Mouse (Mus musculus): ENCODE measurements around the gene Rgs10. TPM values are rescaled to one million over a fixed set of nuclear protein-coding genes. Genes with fewer than 3 reads are reported as not detected.

Gene Rgs10
- total and polyA plus RNA-seq, 2 experiments from 2014 or later: 0.69 to 7.8 TPM

- Histone ChIP-seq H3K27me3 (ENCODE audit: control insufficient read depth, insufficient read depth, low read length) (no peaks in the 10 kb centered on the region), H3K27ac (ENCODE audit: low read depth) (peak overlapping the region; percentile 97), H3K4me3 (ENCODE audit: low read depth, low read length) (peak overlapping the region; percentile 74), H3K36me3 (replicated peaks; ENCODE audit: control insufficient read depth, insufficient read depth, low read length) (no peaks in the 10 kb centered on the region), H3K4me2 (ENCODE audit: low read depth, low read length) (peak overlapping the region; percentile 71), H3K4me1 (ENCODE audit: control insufficient read depth, insufficient read depth) (peaks cover 23% of the 10 kb centered on the region), H3K9ac (replicated peaks; ENCODE audit: low read depth, low read length) (peak overlapping the region; percentile 78), H3K9me3 (replicated peaks; ENCODE audit: control insufficient read depth, low read length) (no peaks in the 10 kb centered on the region)
- under 1% methylated on average over 36 of the region's 36 CpGs for WGBS
- peak; percentile 36 for DNase-seq (ENCODE audit: low spot score)
- ATAC-seq (ENCODE audit: insufficient read depth, low read depth): no peak
- no peak for TF ChIP-seq EP300 (IDR thresholded peaks at IDR 0.05; ENCODE audit: low read depth)
- TF ChIP-seq CTCF (IDR thresholded peaks at IDR 0.05; ENCODE audit: low read depth): no peak
Measured at GRCm38 (mm10) chr7:128460131-128460864, 41.7 kb upstream of the Rgs10 start.

DNA sequence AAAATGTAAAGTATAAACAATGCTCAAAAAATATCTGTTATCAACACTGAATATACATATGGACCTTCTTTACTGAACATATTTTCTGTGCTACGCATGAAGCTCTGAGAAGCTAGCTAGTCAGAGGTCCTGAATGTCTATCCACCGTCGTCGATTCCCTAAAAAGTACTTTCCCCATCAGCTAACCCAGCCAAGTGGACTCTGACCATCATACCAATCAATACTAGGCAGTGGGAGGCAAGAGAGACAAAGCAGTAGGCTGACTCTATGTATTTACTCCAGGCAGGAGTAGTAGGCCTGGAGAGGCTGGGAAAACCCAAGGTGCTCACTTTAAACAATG is 41.2 kb upstream of the Rgs10 start:
- no peak for DNase-seq (ENCODE audit: low spot score)
- Histone ChIP-seq H3K4me1 (ENCODE audit: control insufficient read depth, insufficient read depth) (peaks cover 23% of the 10 kb centered on the region), H3K36me3 (replicated peaks; ENCODE audit: control insufficient read depth, insufficient read depth, low read length) (peaks cover under 1% of the 10 kb centered on the region; the same call in 1 of the 2 replicates), H3K4me2 (ENCODE audit: low read depth, low read length) (peak overlapping the region; percentile 71), H3K4me3 (ENCODE audit: low read depth, low read length) (peak overlapping the region; percentile 74), H3K27ac (ENCODE audit: low read depth) (peak overlapping the region; percentile 97; the same call in 1 of the 2 replicates), H3K9me3 (replicated peaks; ENCODE audit: control insufficient read depth, low read length) (no peaks in the 10 kb centered on the region), H3K27me3 (ENCODE audit: control insufficient read depth, insufficient read depth, low read length) (no peaks in the 10 kb centered on the region), H3K9ac (replicated peaks; ENCODE audit: low read depth, low read length) (peak overlapping the region; percentile 78)
- TF ChIP-seq EP300 (IDR thresholded peaks at IDR 0.05; ENCODE audit: low read depth) (no peak), CTCF (IDR thresholded peaks at IDR 0.05; ENCODE audit: low read depth) (no peak)
- WGBS: 12% methylated on average over 4 of the region's 4 CpGs
- no peak for ATAC-seq (ENCODE audit: insufficient read depth, low read depth)

- no peak overlapping the region for H3K9ac ChIP-seq (replicated peaks; ENCODE audit: low read depth, low read length)
- peaks cover 23% of the 10 kb centered on the region for H3K4me1 ChIP-seq (ENCODE audit: control insufficient read depth, insufficient read depth)
- no peak for TF ChIP-seq EP300 (IDR thresholded peaks at IDR 0.05; ENCODE audit: low read depth)
- no peak for TF ChIP-seq CTCF (IDR thresholded peaks at IDR 0.05; ENCODE audit: low read depth)
- no peak overlapping the region for H3K4me3 ChIP-seq (ENCODE audit: low read depth, low read length)
- no peaks in the 10 kb centered on the region for H3K9me3 ChIP-seq (replicated peaks; ENCODE audit: control insufficient read depth, low read length)
- ATAC-seq (ENCODE audit: insufficient read depth, low read depth): no peak
- H3K36me3 ChIP-seq (replicated peaks; ENCODE audit: control insufficient read depth, insufficient read depth, low read length): peaks cover 18% of the 10 kb centered on the region
- no peak overlapping the region for H3K4me2 ChIP-seq (ENCODE audit: low read depth, low read length)
- H3K27ac ChIP-seq (ENCODE audit: low read depth): no peak overlapping the region
- H3K27me3 ChIP-seq (ENCODE audit: control insufficient read depth, insufficient read depth, low read length): no peaks in the 10 kb centered on the region
- DNase-seq (ENCODE audit: low spot score): no peak
Measured at GRCm38 (mm10) chr7:128458011-128458410, 39.5 kb upstream of the Rgs10 start.

DNA sequence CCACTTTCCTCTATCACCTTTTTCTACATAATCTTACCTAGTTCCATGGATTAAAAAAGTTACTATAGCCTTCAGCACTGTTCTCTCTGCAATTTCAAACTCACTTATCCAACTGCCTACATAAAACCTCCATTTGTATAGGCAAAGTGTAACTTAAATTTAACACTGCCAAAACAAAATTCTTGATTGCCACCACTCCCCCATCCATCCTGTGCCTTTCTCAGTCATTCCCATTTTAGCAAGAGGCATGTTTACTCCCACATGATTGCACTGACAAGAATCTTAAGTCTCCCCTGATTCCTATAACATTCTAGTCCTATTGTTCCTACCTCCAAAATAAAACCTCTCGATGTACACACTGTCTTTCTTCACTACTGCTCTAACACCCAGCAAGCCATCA is 34.2 kb upstream of the Rgs10 start:
- Histone ChIP-seq H3K4me2 (ENCODE audit: low read depth, low read length) (no peak overlapping the region), H3K9ac (replicated peaks; ENCODE audit: low read depth, low read length) (no peak overlapping the region), H3K36me3 (replicated peaks; ENCODE audit: control insufficient read depth, insufficient read depth, low read length) (peaks cover 54% of the 10 kb centered on the region), H3K9me3 (replicated peaks; ENCODE audit: control insufficient read depth, low read length) (no peaks in the 10 kb centered on the region), H3K4me1 (ENCODE audit: control insufficient read depth, insufficient read depth) (peaks cover 5% of the 10 kb centered on the region; the same call in 1 of the 2 replicates), H3K27ac (ENCODE audit: low read depth) (no peak overlapping the region), H3K27me3 (ENCODE audit: control insufficient read depth, insufficient read depth, low read length) (no peaks in the 10 kb centered on the region), H3K4me3 (ENCODE audit: low read depth, low read length) (no peak overlapping the region)
- TF ChIP-seq EP300 (IDR thresholded peaks at IDR 0.05; ENCODE audit: low read depth): no peak
- no peak for TF ChIP-seq CTCF (IDR thresholded peaks at IDR 0.05; ENCODE audit: low read depth)
- DNase-seq (ENCODE audit: low spot score) (no peak), ATAC-seq (ENCODE audit: insufficient read depth, low read depth) (no peak)
- 94% methylated on average over 1 of the region's 1 CpGs for WGBS

DNA sequence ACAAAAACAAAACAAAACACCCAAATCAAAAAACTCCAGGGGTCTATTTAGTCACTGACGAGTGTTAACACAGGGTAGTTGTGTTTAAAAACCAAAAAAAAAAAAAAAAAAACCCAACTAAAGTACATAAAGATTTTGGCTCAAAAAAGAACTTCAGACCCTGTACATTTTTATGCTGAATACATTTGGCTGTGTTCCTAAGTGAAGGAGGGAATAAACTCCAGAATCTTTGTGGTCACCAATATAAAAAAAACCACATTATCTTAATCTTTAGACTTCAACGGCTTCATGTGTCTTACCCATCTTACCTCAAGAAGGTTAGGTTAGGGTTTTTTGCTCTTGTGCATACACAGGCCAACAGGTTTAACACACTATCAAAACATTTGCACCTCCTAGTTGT is 22.0 kb upstream of the Rgs10 start:
- WGBS: 83% methylated on average over 2 of the region's 2 CpGs
- TF ChIP-seq CTCF (IDR thresholded peaks at IDR 0.05; ENCODE audit: low read depth) (no peak), EP300 (IDR thresholded peaks at IDR 0.05; ENCODE audit: low read depth) (no peak)
- Histone ChIP-seq H3K27ac (ENCODE audit: low read depth) (no peak overlapping the region), H3K4me1 (ENCODE audit: control insufficient read depth, insufficient read depth) (no peaks in the 10 kb centered on the region), H3K9me3 (replicated peaks; ENCODE audit: control insufficient read depth, low read length) (no peaks in the 10 kb centered on the region), H3K36me3 (replicated peaks; ENCODE audit: control insufficient read depth, insufficient read depth, low read length) (peaks cover 55% of the 10 kb centered on the region), H3K9ac (replicated peaks; ENCODE audit: low read depth, low read length) (no peak overlapping the region), H3K4me2 (ENCODE audit: low read depth, low read length) (no peak overlapping the region), H3K4me3 (ENCODE audit: low read depth, low read length) (no peak overlapping the region), H3K27me3 (ENCODE audit: control insufficient read depth, insufficient read depth, low read length) (no peaks in the 10 kb centered on the region)
- DNase-seq (ENCODE audit: low spot score): no peak
- ATAC-seq (ENCODE audit: insufficient read depth, low read depth): no peak

DNA sequence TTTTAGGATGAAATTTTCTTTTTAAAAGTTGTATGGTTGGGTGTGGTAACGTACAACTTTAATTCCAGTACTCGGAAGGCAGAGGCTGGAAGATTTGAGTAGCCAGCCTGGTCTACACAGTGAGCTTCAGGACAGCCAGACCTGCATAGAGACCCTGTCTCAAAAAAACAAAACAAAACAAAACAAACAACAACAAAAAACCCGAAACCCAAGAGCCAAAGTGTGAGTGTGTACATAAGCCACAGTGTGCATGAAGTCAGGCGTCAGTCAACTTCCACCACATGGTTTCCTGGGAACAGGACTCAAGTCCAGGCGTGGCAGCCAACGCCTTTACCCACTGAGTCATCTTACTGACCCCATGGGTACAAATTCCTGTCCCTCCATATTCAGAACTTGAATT is 20.7 kb upstream of the Rgs10 start:
- WGBS: 92% methylated on average over 6 of the region's 6 CpGs
- Histone ChIP-seq H3K4me3 (ENCODE audit: low read depth, low read length) (no peak overlapping the region), H3K4me2 (ENCODE audit: low read depth, low read length) (no peak overlapping the region), H3K9me3 (replicated peaks; ENCODE audit: control insufficient read depth, low read length) (no peaks in the 10 kb centered on the region), H3K27ac (ENCODE audit: low read depth) (no peak overlapping the region), H3K4me1 (ENCODE audit: control insufficient read depth, insufficient read depth) (no peaks in the 10 kb centered on the region), H3K27me3 (ENCODE audit: control insufficient read depth, insufficient read depth, low read length) (no peaks in the 10 kb centered on the region), H3K9ac (replicated peaks; ENCODE audit: low read depth, low read length) (no peak overlapping the region), H3K36me3 (replicated peaks; ENCODE audit: control insufficient read depth, insufficient read depth, low read length) (peaks cover 42% of the 10 kb centered on the region)
- TF ChIP-seq CTCF (IDR thresholded peaks at IDR 0.05; ENCODE audit: low read depth): no peak
- TF ChIP-seq EP300 (IDR thresholded peaks at IDR 0.05; ENCODE audit: low read depth): no peak
- no peak for DNase-seq (ENCODE audit: low spot score)
- ATAC-seq (ENCODE audit: insufficient read depth, low read depth): no peak

All from heart, postnatal 0 days (tissue).